Mouse (Mus musculus): ENCODE measurements around the gene BC052040.

Gene BC052040

DNA sequence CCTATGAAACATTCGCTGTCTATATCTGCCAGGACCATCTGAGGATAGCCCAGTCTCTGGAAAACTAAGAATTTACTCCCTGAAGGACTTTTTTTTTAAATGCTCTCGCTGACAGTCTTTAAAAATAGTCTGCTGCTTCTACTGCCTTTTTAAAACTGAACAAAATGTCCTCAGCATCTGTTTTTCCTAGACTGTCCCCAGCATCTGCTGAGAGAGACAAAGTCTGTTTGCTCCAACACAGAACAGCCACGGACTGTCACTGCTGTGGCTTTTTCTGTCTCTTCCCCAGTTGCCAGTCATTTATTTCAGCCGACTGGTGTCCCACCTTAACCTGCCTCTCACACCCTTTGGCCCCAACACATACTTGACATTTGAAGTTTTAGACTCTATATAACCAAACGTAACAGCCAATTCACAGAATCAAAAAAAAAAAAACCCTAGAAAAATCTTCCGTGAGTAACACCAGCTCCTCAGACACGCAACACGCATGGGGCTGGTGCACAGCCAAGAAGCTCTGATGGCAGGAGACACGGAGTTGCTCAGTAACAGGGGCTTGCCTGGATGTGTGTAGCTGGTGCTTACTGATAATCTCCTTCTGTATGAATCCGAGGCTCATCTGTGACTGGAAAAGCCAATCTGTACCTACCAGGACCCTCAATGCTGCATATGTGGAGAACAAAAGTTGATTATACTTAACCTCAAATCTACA, 188.2 kb downstream of the BC052040 start:
- peak; percentile 30 to 48 for DNase-seq (ENCODE audit: low spot score in 2 of 2)

DNA sequence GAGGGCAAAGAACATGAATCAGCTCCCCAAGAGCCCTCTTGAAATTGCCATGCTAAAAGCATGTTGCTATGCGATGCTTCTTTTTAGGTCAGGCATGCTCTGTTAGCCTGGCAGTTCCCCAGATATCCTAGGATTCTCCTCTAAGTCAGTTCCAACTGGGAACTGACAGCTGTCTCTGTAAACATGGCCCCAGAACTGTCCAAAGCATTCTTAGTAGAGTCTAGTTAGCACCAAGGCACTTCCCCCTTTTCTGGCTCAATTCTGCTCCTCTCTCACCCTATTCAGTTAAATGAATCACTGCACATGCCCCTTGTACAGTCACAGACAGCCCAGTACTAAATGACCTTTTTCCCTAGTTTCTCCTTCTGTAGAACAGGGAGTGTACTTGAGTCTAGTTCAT, 191.2 kb downstream of the BC052040 start:
- no peak for DNase-seq (ENCODE audit: low spot score in 2 of 2)

DNA sequence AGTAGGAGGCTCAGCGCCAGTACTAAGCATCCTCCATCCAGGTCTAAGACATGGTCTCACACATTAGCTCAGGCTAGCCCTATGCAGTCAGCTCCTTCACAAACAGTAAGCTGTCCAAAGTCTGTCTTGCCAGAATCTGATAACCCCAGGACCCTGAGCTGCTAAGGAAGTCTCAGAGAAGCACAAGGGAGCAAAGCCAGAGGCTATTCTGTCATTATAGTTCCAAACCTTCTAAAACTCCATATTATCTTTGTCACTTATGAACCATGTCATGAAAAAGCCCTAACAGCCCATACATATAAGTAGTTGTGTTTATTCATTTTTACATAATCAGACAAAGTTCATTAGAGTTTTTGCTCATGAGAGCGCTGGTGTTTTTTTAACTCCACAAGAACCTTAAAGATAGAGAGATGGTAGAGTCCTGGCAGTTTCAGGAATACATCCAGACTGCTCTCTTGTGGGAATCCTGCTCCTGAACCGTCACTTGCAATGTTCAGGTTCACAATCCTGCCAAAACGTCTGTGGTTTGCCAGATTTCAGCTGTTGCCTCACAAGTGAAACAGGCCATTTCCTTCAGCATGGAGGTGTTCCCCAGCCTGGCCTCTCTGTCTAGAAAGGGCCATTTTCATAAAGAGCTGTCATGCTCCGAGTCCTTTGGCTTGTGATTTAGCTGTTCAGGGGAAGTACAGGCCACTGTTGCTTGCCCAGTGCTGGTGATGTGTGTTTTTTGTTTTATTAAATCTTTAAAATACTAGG, 192.8 kb downstream of the BC052040 start:
- DNase-seq (ENCODE audit: low spot score in 2 of 2), result no peak

DNA sequence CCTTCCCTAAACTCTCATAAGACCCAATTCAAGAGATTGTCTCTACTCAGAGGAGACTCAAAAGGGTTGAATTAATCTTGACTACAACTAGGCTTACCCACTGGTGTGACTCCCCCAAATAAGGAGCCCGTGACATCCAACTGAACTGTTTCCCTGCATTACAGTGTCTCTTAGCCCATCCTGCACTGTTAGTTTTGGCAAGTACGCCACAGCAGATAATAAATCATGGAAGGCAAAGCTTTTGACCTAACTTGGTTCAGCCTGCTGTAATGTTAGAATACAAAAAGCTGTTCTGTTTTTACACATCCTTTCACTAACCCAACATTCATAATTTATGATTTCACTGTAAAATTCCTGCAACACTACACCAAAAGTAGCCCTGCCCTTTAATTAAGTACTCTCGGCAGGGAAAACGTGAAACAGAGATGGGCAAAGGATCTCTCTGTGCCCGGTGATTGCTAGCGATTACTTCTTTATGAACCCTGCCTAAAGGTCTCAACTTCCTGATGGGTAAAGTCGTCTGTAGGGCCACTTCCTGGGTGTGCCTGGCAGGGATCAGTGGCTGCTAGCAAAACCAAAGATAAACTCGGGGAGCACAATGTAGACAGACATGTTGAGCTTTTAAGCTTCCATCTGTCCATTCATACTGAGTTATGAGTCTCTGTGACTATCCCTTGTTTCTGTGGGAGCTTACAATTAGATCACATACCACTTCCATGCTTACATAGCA, 194.1 kb downstream of the BC052040 start:
- no peak for DNase-seq (ENCODE audit: low spot score in 2 of 2)

DNA sequence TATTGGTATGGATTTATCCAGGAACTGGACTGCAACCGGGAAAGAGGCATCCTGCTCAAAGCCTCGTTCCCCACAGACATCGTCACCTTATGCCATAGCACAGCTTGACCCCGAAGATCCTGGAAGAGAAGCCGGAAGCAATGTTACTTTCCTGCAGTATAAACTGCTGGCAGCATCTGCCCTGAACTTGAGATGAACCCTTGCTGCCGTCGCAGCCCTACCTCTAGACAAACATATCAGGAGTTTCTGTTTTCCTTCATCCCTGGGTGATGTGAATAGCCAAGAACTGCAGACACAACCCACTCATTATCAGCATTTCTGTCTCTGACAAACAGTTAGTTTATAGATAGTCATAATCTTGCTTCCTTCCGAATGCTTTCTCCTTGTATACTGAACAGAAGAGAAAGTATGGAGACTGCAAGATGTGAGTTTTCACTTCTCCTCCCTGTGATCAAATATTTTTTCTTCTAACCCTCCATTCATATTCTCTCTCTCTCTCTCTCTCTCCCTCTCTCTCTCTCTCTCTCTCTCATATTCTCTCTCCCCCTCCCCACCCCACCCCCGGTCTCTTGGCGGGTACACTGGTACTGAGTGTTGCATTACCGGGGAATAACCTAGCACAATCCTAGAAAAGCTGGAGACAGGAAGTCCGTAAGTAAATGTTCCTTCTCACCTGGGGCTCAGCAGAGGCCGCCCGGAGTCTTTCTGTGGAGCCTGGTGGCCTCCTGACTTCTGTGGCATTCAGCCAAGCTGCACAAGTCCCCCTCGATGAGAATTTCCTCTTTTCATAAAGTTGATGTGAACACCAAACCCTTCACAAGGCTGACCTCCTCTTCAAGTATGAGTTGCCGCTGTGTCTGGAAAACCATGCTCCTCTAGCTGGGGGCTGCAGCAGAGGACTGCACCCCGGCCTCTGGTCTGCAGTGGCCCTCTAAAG, 195.7 kb downstream of the BC052040 start:
- no peak for DNase-seq (ENCODE audit: low spot score in 2 of 2)

DNA sequence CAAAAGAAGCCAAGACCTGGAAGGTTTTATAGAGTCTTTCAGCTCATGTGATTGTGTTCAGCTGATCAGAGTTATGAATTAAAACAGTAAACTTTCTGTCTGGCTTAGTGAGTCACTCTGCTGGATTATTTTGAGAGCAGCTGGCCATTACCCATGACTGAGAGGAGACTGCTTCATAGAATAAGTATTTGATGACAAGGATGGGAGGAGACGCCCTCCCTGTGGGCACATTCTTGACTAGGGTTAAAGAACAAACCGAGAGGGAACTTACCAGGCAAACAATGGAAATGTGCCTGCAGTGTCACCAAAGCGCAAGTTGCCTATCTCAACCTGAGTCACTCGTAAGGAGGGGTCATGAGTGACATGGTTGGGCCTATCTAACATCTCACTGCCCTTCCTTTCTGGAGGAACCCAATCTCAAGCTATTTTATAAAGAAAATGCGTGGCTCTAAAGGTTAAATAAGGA, 199.1 kb downstream of the BC052040 start:
- DNase-seq (ENCODE audit: low spot score in 2 of 2), result no peak

DNA sequence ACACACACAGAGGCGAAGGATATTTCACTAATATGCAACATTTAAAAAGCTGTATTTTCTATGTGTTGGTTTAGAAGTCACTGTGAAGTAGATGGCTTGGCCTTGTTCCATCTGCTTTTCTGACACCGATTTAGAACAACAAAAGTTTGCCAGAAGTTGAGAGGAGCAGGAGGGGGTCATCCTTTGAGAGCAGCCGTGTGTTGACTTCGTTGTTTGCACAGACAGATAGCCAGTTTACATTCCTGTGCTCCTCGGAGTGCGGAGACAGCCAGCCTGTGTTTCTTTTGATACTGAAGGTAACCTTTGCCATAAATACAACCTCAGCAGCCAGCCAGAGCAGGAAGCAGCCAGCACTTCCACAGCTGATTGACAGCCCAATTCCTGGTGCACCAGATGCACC, 204.2 kb downstream of the BC052040 start:
- no peak for DNase-seq (ENCODE audit: low spot score in 2 of 2)

DNA sequence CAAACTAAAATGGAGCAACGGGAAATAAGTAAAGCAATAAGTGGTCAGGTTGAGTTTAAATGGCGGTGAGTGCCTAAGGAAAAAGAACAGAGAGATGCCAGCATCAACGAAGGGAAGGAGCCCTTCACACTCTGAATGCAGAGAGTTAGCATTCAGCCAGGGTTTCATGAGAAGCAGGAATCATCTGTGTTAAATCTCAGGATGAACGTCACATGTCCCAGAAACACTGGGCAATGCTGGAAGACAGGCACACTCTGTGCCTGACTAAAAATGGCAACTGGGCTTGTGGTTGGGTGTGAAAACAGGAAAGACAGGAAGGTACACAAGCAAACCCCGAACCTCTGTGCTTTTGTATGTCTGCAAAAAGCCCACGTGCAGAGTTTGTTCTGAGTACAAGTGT, 217.3 kb downstream of the BC052040 start:
- DNase-seq (ENCODE audit: low spot score in 2 of 2), result no peak

DNA sequence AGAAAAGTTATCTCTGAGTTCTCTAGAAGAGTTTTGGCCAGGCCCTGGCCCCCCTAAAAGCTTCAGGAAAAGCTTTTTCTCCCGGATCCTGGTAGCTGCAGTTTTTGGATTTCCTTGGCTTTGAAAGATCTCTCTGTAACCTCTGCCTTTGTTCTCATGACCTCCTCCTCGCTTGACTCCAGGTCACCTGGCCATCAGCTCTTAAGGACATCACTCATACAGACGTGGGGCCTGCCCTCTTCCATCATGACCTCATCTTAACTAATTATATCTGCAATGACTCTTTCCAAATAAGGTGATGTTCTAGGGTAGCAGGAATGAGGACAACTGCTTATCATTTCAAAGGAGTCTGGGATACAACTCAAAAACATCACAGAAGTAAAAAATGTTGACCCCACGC, 226.9 kb downstream of the BC052040 start:
- no peak for DNase-seq (ENCODE audit: low spot score in 2 of 2)

DNA sequence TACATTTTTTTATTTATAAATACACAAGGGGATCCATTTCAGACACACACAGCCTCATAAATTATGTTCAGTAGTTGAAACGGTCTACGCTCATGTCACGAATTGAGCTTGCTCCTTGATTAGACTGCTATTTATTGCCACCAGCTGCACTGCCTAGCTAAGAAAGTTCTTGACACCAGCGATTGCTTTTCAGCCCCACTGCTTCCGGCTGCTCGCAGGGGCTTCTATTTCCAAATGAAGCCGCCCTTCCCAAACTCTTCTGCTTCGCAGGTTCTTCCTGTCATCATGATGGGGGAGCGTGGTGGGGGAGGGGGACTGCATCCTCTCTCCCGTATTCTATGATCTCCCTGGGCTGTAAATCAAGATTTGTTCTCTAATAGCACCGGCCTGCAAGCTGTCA, 231.8 kb downstream of the BC052040 start:
- no peak for DNase-seq (ENCODE audit: low spot score in 2 of 2)

DNA sequence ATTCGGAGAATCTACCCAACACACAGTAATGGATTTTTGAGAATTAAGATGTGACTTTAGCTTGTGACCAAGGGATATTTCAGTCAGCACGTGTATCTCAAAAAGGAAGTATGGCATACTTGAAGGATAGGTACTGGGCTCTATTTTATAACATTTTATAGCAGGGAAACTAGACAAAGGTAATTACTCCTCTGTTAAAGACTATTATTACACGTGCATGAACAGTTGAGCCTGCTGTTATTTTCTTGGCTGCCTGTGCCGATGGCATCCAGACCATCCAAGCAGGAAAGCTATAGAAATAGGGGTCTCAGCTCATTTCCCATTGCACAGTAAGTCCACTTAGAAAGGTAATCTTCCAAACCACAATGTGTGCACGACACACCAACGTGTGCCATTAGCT, 232.2 kb downstream of the BC052040 start:
- DNase-seq (ENCODE audit: low spot score in 2 of 2), result no peak

DNA sequence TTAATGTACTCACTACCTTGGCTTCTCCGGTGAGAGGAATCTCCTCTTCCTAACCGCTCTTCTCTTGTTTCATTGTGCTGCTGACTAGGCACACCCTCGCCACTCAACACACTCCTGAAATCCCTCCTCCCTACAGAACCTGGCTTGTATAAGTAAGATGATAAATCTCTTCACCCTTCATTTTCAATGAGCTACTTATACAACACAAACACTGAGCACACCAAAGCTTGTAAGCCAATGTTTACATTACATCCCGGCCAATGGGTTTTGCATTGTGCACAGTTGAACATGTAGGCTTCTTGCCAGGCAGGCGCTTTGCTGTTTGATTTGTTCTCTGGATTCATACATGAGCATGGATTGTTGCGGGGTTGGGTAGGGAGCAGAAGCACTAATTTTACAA, 236.4 kb downstream of the BC052040 start:
- DNase-seq (ENCODE audit: low spot score in 2 of 2), result no peak

DNA sequence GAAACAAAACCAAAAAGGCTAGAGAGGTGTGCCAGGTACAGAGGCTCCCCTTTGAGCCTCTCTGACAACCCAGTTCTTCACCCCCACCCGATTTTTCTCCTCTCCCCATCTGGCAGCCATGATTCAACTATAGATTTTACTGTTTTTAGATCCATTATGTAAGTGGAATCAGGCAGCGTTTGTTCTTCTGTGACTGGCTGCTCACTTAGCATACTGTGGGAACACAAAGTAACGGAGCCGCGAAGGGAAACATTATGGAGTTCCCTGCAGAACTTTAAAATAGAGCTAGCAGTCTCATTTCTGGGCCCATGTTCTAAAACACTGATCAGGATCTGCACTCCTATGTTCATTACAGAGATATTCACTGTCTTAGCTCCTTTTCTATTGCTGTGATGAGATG, 240.8 kb downstream of the BC052040 start:
- DNase-seq (ENCODE audit: low spot score in 2 of 2), result peak; percentile 61 to 71
